Mouse (Mus musculus) cerebellum, adult (tissue): ENCODE data around the gene Gm20388.

Source experiments
- ATAC-seq: cut with Nextera tagmentation; 2 replicates; pipeline ENCODE4 v1.9.2; 2017; ENCODE audit warnings: mild to moderate bottlenecking, moderate library complexity, mixed read lengths; ENCODE audit not compliant: insufficient number of reproducible peaks, low FRiP score, low TSS enrichment

Gene Gm20388

GRCm38 (mm10) chr8:121821320-121821719 lies 1910.7 kb downstream of the Gm20388 start:
- no peak for ATAC-seq

- no peak for ATAC-seq
Measured at GRCm38 (mm10) chr8:121821770-121822169, 1911.1 kb downstream of the Gm20388 start.

GRCm38 (mm10) chr8:121827726-121828125 lies 1917.1 kb downstream of the Gm20388 start:
- ATAC-seq, result no peak

GRCm38 (mm10) chr8:121828376-121829023 lies 1917.9 kb downstream of the Gm20388 start:
- ATAC-seq, result no peak

- ATAC-seq, result peak; percentile 94; the same call in 1 of the 2 replicates
Measured at GRCm38 (mm10) chr8:121829048-121829776, 1918.6 kb downstream of the Gm20388 start, which contains the start of gene Klhdc4. TSS of gene Klhdc4 (minus strand) at chr8:121829569.

GRCm38 (mm10) chr8:121829777-121830362 lies 1919.2 kb downstream of the Gm20388 start:
- ATAC-seq, result peak; percentile 76; the same call in 1 of the 2 replicates

GRCm38 (mm10) chr8:121832061-121832460 lies 1921.4 kb downstream of the Gm20388 start:
- ATAC-seq, result no peak

- no peak for ATAC-seq
Measured at GRCm38 (mm10) chr8:121832503-121832902, 1921.9 kb downstream of the Gm20388 start.

- ATAC-seq, result no peak
Measured at GRCm38 (mm10) chr8:121841242-121841641, 1930.6 kb downstream of the Gm20388 start.

GRCm38 (mm10) chr8:121842064-121842955 lies 1931.7 kb downstream of the Gm20388 start:
- no peak for ATAC-seq

GRCm38 (mm10) chr8:121843184-121843733 lies 1932.6 kb downstream of the Gm20388 start:
- no peak for ATAC-seq

- ATAC-seq, result no peak
Measured at GRCm38 (mm10) chr8:121844765-121845164, 1934.1 kb downstream of the Gm20388 start.

GRCm38 (mm10) chr8:121846815-121847214 lies 1936.2 kb downstream of the Gm20388 start:
- no peak for ATAC-seq

- no peak for ATAC-seq
Measured at GRCm38 (mm10) chr8:121847261-121847822, 1936.7 kb downstream of the Gm20388 start.

GRCm38 (mm10) chr8:121847987-121848386 lies 1937.3 kb downstream of the Gm20388 start:
- no peak for ATAC-seq

- no peak for ATAC-seq
Measured at GRCm38 (mm10) chr8:121848495-121848894, 1937.9 kb downstream of the Gm20388 start.

- ATAC-seq, result no peak
Measured at GRCm38 (mm10) chr8:121849303-121849702, 1938.7 kb downstream of the Gm20388 start.

- ATAC-seq, result 0 out of 2 replicates have a peak, but pooled peaks have one; percentile 6
Measured at GRCm38 (mm10) chr8:121850018-121850417, 1939.4 kb downstream of the Gm20388 start.

GRCm38 (mm10) chr8:121850436-121850820 lies 1939.8 kb downstream of the Gm20388 start:
- ATAC-seq, result no peak
